Mouse (Mus musculus) lung, postnatal 0 days (tissue): ENCODE measurements at regions not wholly inside any gene's neighbourhood (a gene's known extent, or its start where the extent isn't known, plus 50 kb on each side); places are given as distances from the start of the nearest gene placed in this dataset.

Source experiments
- CTCF ChIP-seq: IDR thresholded peaks from 2 replicates; pipeline ENCODE4 v1.5.1; 2016; ENCODE audit warnings: antibody characterized with exemption, mild to moderate bottlenecking
- EP300 ChIP-seq: IDR thresholded peaks from 2 replicates; pipeline ENCODE4 v1.6.1; 2016; ENCODE audit warnings: antibody characterized with exemption, mild to moderate bottlenecking, control low read depth

GRCm38 (mm10) chr11:20890479-20890878 is 59.6 kb upstream of the Lgalsl start:
- no peak for TF ChIP-seq EP300
- TF ChIP-seq CTCF = peak; percentile 41
